18 mouse cellular contexts compared by ENCODE assay signal in genomic region chr7:83868200-83868599, GRCm38 (mm10). TPM values are rescaled to one million over a fixed set of nuclear protein-coding genes. Genes with fewer than 3 reads are reported as not detected.
DNase-seq lines count a peak whose midpoint lies in the region; ATAC-seq and TF ChIP-seq lines count a peak whose summit lies in the region.
"Had no signal": no experiment of that assay in that cellular context is flagged by ENCODE, and none has a peak within 500 bp of the region (broad histone marks: within the 10 kb centered on the region; RNA-seq: fewer than 3 reads in every experiment).

No protein-coding gene starts in this region.

- no peak overlapping the region for H3K9ac ChIP-seq in lung, postnatal 0 days (replicated peaks; ENCODE audit: low read depth)
- H3K9ac ChIP-seq: hindbrain, embryonic 14.5 days had no signal

- TF ChIP-seq EP300 in lung, postnatal 0 days (IDR thresholded peaks at IDR 0.05): peak; percentile 65; the same call in 1 of the 2 replicates

- H3K27me3 ChIP-seq in lung, postnatal 0 days (replicated peaks; ENCODE audit: insufficient read depth, low read length): no peaks in the 10 kb centered on the region

- DNase-seq in layer of hippocampus, adult 2 months (ENCODE audit: low spot score in 2 of 2): no peak
- no peak for DNase-seq in layer of hippocampus, adult 9-10 months (ENCODE audit: low spot score)
- DNase-seq in lung, postnatal 0 days (ENCODE audit: low spot score): peak; percentile 69
- DNase-seq in lung, postnatal 25 days (ENCODE audit: low spot score): no peak
- peak; percentile 73 for DNase-seq in fat pad, adult 2 months (ENCODE audit: extremely low read depth, low read depth, low spot score)
- DNase-seq in kidney, postnatal 4 days: no peak
- no peak for DNase-seq in urinary bladder, postnatal 14 days (ENCODE audit: low spot score)
- DNase-seq: adrenal gland, adult 8-10 months; cerebellum, adult 18-20 months; cerebellum, adult 9-11 months; gastrocnemius, postnatal 10 days; heart, adult 2 months had no signal

- no peaks in the 10 kb centered on the region for H3K36me3 ChIP-seq in lung, postnatal 0 days (ENCODE audit: insufficient read depth, low read length)
- H3K36me3 ChIP-seq: embryonic facial prominence, embryonic 10.5 days; forebrain, embryonic 10.5 days; hindbrain, embryonic 10.5 days had no signal

- no peaks in the 10 kb centered on the region for H3K9me3 ChIP-seq in lung, postnatal 0 days (ENCODE audit: low read length)
- H3K9me3 ChIP-seq: embryonic facial prominence, embryonic 10.5 days; forebrain, embryonic 10.5 days; hindbrain, embryonic 10.5 days had no signal

- no peak overlapping the region for H3K4me2 ChIP-seq in lung, postnatal 0 days (replicated peaks; ENCODE audit: low read depth, low read length)
- H3K4me2 ChIP-seq: heart, embryonic 11.5 days; hindbrain, embryonic 14.5 days had no signal

- no peak for TF ChIP-seq CTCF in layer of hippocampus, adult 2 months (conservative IDR thresholded peaks at IDR 0.05)
- no peak for TF ChIP-seq CTCF in lung, postnatal 0 days (IDR thresholded peaks at IDR 0.05)

- peak; percentile 64 for ATAC-seq in lung, postnatal 0 days
- ATAC-seq: forebrain, embryonic 14.5 days had no signal

- H3K27ac ChIP-seq in layer of hippocampus, adult 2 months: peak overlapping the region; percentile 53
- no peak overlapping the region for H3K27ac ChIP-seq in lung, postnatal 0 days (ENCODE audit: low read length)
- H3K27ac ChIP-seq: embryonic facial prominence, embryonic 10.5 days; forebrain, embryonic 10.5 days; heart, adult 2 months; hindbrain, embryonic 10.5 days; hindbrain, embryonic 14.5 days had no signal

- H3K4me1 ChIP-seq in lung, postnatal 0 days (ENCODE audit: insufficient read depth, low read depth, low read length): no peaks in the 10 kb centered on the region

- no peak overlapping the region for H3K4me3 ChIP-seq in layer of hippocampus, adult 2 months
- H3K4me3 ChIP-seq in lung, postnatal 0 days (ENCODE audit: low read depth, low read length): no peak overlapping the region
- H3K4me3 ChIP-seq: embryonic facial prominence, embryonic 10.5 days; forebrain, embryonic 10.5 days; heart, adult 2 months; hindbrain, embryonic 10.5 days had no signal

- 56% methylated on average over 3 of the region's 3 CpGs for WGBS in lung, postnatal 0 days

RNA-seq across cellular contexts. Expression of gene Tlnrd1, which starts 15.9 kb away (rescaled TPM):
- 10 to 100 TPM; 18.1 to 20.9 TPM for total RNA-seq in layer of hippocampus, adult 2 months (2021)
- polyA plus RNA-seq in lung, postnatal 0 days (2015; fragmentation: Nextera tagmentation; extraction: Ambion mirVana): 18.9 and 22.5 TPM in 2 replicates

RNA-seq across cellular contexts. Expression of gene Mesd, which starts 16.1 kb away (rescaled TPM):
- 10 to 100 TPM; 57.4 to 62.7 TPM for total RNA-seq in layer of hippocampus, adult 2 months (2021)
- 97.9 and 104 TPM in 2 replicates for polyA plus RNA-seq in lung, postnatal 0 days (2015; fragmentation: Nextera tagmentation; extraction: Ambion mirVana)

Comparison
In these comparisons a context has a peak if more than half of its experiments do, and no peak if none do; other contexts are left out.
1. DNase-seq: peak in lung, postnatal 0 days (single experiment) and fat pad, adult 2 months (single experiment); none in layer of hippocampus, adult 2 months (0 of 2), layer of hippocampus, adult 9-10 months (single experiment), lung, postnatal 25 days (single experiment), kidney, postnatal 4 days (0 of 2) and urinary bladder, postnatal 14 days (single experiment).